Mouse (Mus musculus) hindbrain, embryonic 14.5 days (tissue): Measurements from ENCODE around the gene Ppie. TPM values are rescaled to one million over a fixed set of nuclear protein-coding genes. Genes with fewer than 3 reads are reported as not detected.
"Not testable (repeated sequence)": the region's sequence is repeated elsewhere in the genome, so short reads cannot be mapped to it uniquely, and the experiment has no call there.

Source experiments
- ATAC-seq: fragments of 200-750 bp; cut with Nextera tagmentation; 2 replicates; pipeline ENCODE4 v1.8.0; 2017; ENCODE audit warnings: moderate number of reproducible peaks, mild to moderate bottlenecking, moderate TSS enrichment, moderate library complexity; ENCODE audit not compliant: low FRiP score
- DNase-seq: peaks from one replicate; pipeline ENCODE4 v3.0.0-alpha.2; 2015; ENCODE audit warnings: low spot score
- H3K27ac ChIP-seq: fragments of 300-500 bp; sonication (generic); 2 replicates; pipeline ENCODE4 v1.5.1; 2014; ENCODE audit warnings: mild to moderate bottlenecking, moderate library complexity
- H3K27me3 ChIP-seq: fragments of 300-500 bp; sonication (generic); 2 replicates; pipeline ENCODE4 v1.6.1; 2014; ENCODE audit warnings: mild to moderate bottlenecking, low read length, mixed read lengths; ENCODE audit not compliant: control insufficient read depth, insufficient read depth
- H3K36me3 ChIP-seq: fragments of 300-500 bp; sonication (generic); replicated peaks from 2 replicates; pipeline ENCODE4 v1.6.1; 2014; ENCODE audit not compliant: control insufficient read depth, insufficient read depth
- H3K4me1 ChIP-seq: fragments of 300-500 bp; sonication (generic); replicated peaks from 2 replicates; pipeline ENCODE4 v1.6.1; 2014; ENCODE audit warnings: antibody characterized with exemption, low read length, mixed read lengths; ENCODE audit not compliant: control insufficient read depth, insufficient read depth
- H3K4me2 ChIP-seq: fragments of 300-500 bp; sonication (generic); replicated peaks from 2 replicates; pipeline ENCODE4 v1.6.1; 2014; ENCODE audit warnings: mild to moderate bottlenecking, moderate library complexity
- H3K4me3 ChIP-seq: fragments of 300-500 bp; sonication (generic); replicated peaks from 2 replicates; pipeline ENCODE4 v1.5.1; 2014; ENCODE audit warnings: mild to moderate bottlenecking, low read length
- H3K9ac ChIP-seq: fragments of 300-500 bp; sonication (generic); 2 replicates; pipeline ENCODE4 v1.6.1; 2014
- H3K9me3 ChIP-seq: fragments of 300-500 bp; sonication (generic); 2 replicates; pipeline ENCODE4 v1.6.1; 2016; ENCODE audit warnings: low read length; ENCODE audit not compliant: control insufficient read depth
- WGBS: fragments of 180-500 bp; shearing (Covaris S2); extraction: QIAGEN DNeasy Blood & Tissue Kit; methylation state at CpG from one replicate; pipeline ENCODE4 v1.1.7; 2014; 5-methylcytosine and 5-hydroxymethylcytosine counted together
- polyA plus RNA-seq: library from polyadenylated mRNA; unstranded; fragments of >200 nt; fragmentation: Nextera tagmentation; extraction: Ambion mirVana; gene quantifications from 2 replicates; pipeline ENCODE4 v1.2.1, GENCODE M21; 2014

Gene Ppie
- 50.2 and 54.9 TPM in 2 replicates for polyA plus RNA-seq

GRCm38 (mm10) chr4:123139513-123140154 lies at the start of gene Ppie:
Gene Ppie (minus strand): TSS chr4:123139951.
- Histone ChIP-seq H3K36me3 (peaks cover 20% of the 10 kb centered on the region), H3K4me3 (peak within 1 kb of the TSS; percentile 60), H3K4me2 (peak within 1 kb of the TSS; percentile 90), H3K27ac (peak within 1 kb of the TSS; percentile 85), H3K9ac (peak within 1 kb of the TSS; percentile 66), H3K4me1 (peaks cover 12% of the 10 kb centered on the region), H3K27me3 (no peaks in the 10 kb centered on the region), H3K9me3 (no peaks in the 10 kb centered on the region)
- WGBS = 1% methylated on average over 34 of the region's 34 CpGs
- ATAC-seq = peak; percentile 96
- DNase-seq = peak; percentile 90

GRCm38 (mm10) chr4:123184816-123185215 lies 45.1 kb upstream of the Ppie start:
- ATAC-seq (no peak), DNase-seq (no peak)
- 41% methylated on average over 3 of the region's 3 CpGs for WGBS
- Histone ChIP-seq H3K4me3 (no peak overlapping the region), H3K27ac (peak overlapping the region; percentile 26; the same call in 1 of the 2 replicates), H3K9me3 (no peaks in the 10 kb centered on the region), H3K4me2 (peak overlapping the region; percentile 77), H3K4me1 (peaks cover 22% of the 10 kb centered on the region), H3K36me3 (no peaks in the 10 kb centered on the region), H3K27me3 (peaks cover 33% of the 10 kb centered on the region), H3K9ac (no peak overlapping the region)

- 11% methylated on average over 43 of the region's 44 CpGs for WGBS
- peak; percentile 84 for DNase-seq
- Histone ChIP-seq H3K36me3 (no peaks in the 10 kb centered on the region), H3K27me3 (peaks cover 37% of the 10 kb centered on the region), H3K27ac (peak overlapping the region; percentile 34), H3K4me2 (peak overlapping the region; percentile 77), H3K4me1 (peaks cover 22% of the 10 kb centered on the region), H3K4me3 (peak overlapping the region; percentile 40), H3K9ac (peak overlapping the region; percentile 60), H3K9me3 (no peaks in the 10 kb centered on the region)
- ATAC-seq = peak; percentile 91
Observed at GRCm38 (mm10) chr4:123183239-123184056, 43.7 kb upstream of the Ppie start.

- under 1% methylated on average over 44 of the region's 44 CpGs for WGBS
- H3K4me1 ChIP-seq = peaks cover 22% of the 10 kb centered on the region
- DNase-seq (peak; percentile 67), ATAC-seq (peak; percentile 63)
- peak within 1 kb of the TSS; percentile 60 for H3K9ac ChIP-seq
- H3K4me3 ChIP-seq = peak within 1 kb of the TSS; percentile 40
- H3K9me3 ChIP-seq = no peaks in the 10 kb centered on the region
- peak within 1 kb of the TSS; percentile 77 for H3K4me2 ChIP-seq
- H3K36me3 ChIP-seq = no peaks in the 10 kb centered on the region
- H3K27ac ChIP-seq = peak within 1 kb of the TSS; percentile 34
- H3K27me3 ChIP-seq = peaks cover 37% of the 10 kb centered on the region
Observed at GRCm38 (mm10) chr4:123182328-123183238, 42.8 kb upstream of the Ppie start, which contains the start of gene Hpcal4. Gene Hpcal4 (plus strand): TSS chr4:123183227.

GRCm38 (mm10) chr4:123171811-123172210 lies 32.1 kb upstream of the Ppie start:
- no peak overlapping the region for H3K4me3 ChIP-seq
- no peaks in the 10 kb centered on the region for H3K9me3 ChIP-seq
- no peak for ATAC-seq

GRCm38 (mm10) chr4:123164157-123164556 lies 24.4 kb upstream of the Ppie start:
- 83% methylated on average over 15 of the region's 15 CpGs for whole genome bisulfite sequencing
- no peak for ATAC-seq
- no peaks in the 10 kb centered on the region; the same call in 1 of the 2 replicates for H3K9me3 ChIP-seq

More at GRCm38 (mm10) chr4:123171811-123172210, 32.1 kb upstream of the Ppie start:
- no peak overlapping the region for H3K4me2 ChIP-seq
- no peak overlapping the region for H3K9ac ChIP-seq
- no peaks in the 10 kb centered on the region for H3K4me1 ChIP-seq
- H3K27me3 ChIP-seq = 0 out of 2 replicates have a peak, but pooled peaks cover 4% of the 10 kb centered on the region
- H3K36me3 ChIP-seq = no peaks in the 10 kb centered on the region
- no peak for DNase-seq
- H3K27ac ChIP-seq = no peak overlapping the region

GRCm38 (mm10) chr4:123162305-123162917 lies 22.7 kb upstream of the Ppie start:
- WGBS = 16% methylated on average over 15 of the region's 15 CpGs

More at GRCm38 (mm10) chr4:123164157-123164556, 24.4 kb upstream of the Ppie start:
- no peak overlapping the region for H3K4me3 ChIP-seq
- no peak for DNase-seq
- H3K27me3 ChIP-seq = no peaks in the 10 kb centered on the region
- H3K27ac ChIP-seq = no peak overlapping the region
- no peak overlapping the region for H3K9ac ChIP-seq
- no peaks in the 10 kb centered on the region for H3K4me1 ChIP-seq
- no peaks in the 10 kb centered on the region for H3K36me3 ChIP-seq
- H3K4me2 ChIP-seq = no peak overlapping the region

GRCm38 (mm10) chr4:123161251-123161650 lies 21.5 kb upstream of the Ppie start:
- not testable (repeated sequence) for H3K4me2 ChIP-seq

More at GRCm38 (mm10) chr4:123162305-123162917, 22.7 kb upstream of the Ppie start:
- Histone ChIP-seq H3K9ac (no peak overlapping the region), H3K27me3 (no peaks in the 10 kb centered on the region), H3K4me2 (peak overlapping the region; percentile 31), H3K27ac (no peak overlapping the region), H3K9me3 (no peaks in the 10 kb centered on the region; the same call in 1 of the 2 replicates), H3K36me3 (no peaks in the 10 kb centered on the region), H3K4me3 (no peak overlapping the region), H3K4me1 (no peaks in the 10 kb centered on the region)
- ATAC-seq = no peak
- no peak for DNase-seq

More at GRCm38 (mm10) chr4:123161251-123161650, 21.5 kb upstream of the Ppie start:
- H3K9me3 ChIP-seq, H3K9ac ChIP-seq, H3K4me1 ChIP-seq, DNase-seq, H3K27ac ChIP-seq, H3K4me3 ChIP-seq, ATAC-seq, H3K27me3 ChIP-seq, H3K36me3 ChIP-seq: not testable (repeated sequence)
- WGBS = 83% methylated on average over 3 of the region's 3 CpGs
